Mouse (Mus musculus): Measurements from ENCODE around the gene Nfkbib.

DNA sequence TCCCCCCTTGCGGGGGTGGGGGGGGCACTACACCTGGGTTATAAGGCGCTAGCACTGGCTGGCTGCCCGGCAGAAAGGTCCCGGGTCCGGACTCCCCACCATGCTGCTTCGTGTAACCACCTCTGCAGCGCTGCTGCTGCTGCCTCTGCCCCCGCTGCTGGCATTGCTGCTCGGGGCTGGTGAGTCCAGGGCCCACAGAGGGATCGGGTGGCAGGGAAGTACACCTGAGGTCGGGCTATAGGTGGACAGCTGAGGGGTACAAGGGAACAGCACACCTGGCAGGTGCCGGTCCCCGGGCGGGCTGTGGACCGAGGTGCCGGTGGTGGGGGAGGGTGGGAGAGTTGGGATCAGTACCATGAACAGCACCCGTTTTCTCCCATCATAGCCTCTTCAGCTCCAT, 11.2 kb downstream of the Nfkbib start, which contains the start of gene Ccer2:
- TF ChIP-seq CTCF (IDR thresholded peaks at IDR 0.05; ENCODE audit: low read depth) (no peak), EP300 (IDR thresholded peaks at IDR 0.05; ENCODE audit: low read depth) (no peak)

Data from liver, embryonic 14.5 days (tissue).